Mouse (Mus musculus) adrenal gland, postnatal 14 days (tissue): ENCODE data around the gene Golga3. TPM values are rescaled to one million over a fixed set of nuclear protein-coding genes. Genes with fewer than 3 reads are reported as not detected.

Experiments used
- DNase-seq: peaks from one replicate; pipeline ENCODE4 v3.0.0; 2021; ENCODE audit warnings: mixed read lengths
- total RNA-seq: library from RNA; stranded (reverse); gene quantifications from 2 replicates; pipeline ENCODE4 v1.2.3, GENCODE M21; 2021

The Golga3 gene
- total RNA-seq, 1 experiment from 2014 or later: 36.0 TPM

DNA sequence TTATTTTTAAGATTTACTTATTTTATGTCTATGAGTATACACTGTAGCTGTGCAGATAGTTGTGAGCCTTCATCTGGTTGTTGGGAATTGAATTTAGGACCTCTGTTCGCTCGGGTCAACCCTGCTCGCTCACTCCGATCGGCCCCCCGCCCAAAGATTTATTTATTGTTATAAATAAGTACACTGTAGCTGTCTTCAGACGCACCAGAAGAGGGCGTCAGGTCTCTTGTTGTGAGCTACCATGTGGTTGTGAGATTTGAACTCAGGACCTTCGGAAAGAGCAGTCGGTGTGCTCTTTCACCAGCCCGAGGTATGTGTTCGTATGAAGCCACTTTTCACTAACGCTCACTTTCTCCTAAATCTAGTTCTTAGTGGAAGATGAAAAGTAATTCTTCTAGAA is 55.1 kb downstream of the Golga3 start:
- DNase-seq: peak; percentile 32

DNA sequence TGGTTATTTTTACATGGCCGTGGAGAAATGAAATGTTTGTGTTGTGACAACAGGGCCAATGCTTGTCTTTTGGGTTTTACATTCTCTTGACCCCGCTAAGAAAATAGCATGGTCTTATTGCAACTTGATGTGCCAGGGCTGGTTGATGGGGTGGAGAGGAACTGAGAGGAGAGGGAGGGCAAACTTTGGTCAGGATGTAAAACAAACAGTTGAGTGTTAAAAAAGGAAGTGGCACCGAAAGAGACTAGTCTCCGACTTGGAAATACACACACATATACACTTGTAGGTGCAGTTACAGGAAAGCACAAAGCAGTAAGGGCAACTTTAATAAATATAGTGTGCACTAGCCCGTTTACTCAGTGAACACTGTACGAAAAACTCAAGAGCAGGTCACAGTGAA is 55.8 kb downstream of the Golga3 start:
- DNase-seq: no peak

DNA sequence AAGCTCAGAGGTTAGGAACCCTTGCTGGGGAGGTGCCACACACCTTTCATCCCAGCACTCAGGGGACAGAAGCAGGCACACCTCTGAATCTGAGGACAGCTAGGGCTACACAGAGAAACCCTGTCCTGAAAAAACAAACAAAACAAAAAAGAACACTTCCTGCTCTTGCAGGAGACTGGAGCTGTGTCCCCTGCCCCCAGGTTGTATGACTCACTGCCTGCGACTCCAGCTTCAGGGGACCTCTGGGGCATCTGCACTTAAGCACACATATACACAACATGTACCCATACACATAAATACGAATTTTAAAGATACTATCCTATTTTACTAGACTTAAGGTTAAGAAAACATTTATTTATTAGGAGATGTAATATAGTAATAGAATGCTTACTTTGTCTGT is 67.6 kb downstream of the Golga3 start:
- no peak for DNase-seq

DNA sequence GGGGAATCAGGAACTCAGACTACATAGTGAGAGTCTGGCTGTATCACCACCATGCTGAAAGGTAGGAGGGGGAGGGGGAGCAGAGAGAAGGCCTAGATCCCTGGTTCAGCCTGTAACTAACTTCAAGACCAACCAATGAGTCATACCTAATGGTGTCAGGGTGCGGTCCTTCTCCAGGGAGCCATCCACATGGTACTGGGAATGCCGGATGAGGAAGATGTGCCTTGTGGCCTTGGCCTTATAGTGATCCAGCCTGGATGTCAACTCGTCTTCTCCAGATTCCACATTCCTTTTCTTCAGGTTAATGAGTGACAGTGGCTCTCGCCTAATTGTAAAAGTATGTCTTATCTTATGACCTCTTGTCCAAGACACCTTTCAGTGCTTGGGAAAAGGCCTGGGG is 90.4 kb downstream of the Golga3 start:
- DNase-seq: no peak

DNA sequence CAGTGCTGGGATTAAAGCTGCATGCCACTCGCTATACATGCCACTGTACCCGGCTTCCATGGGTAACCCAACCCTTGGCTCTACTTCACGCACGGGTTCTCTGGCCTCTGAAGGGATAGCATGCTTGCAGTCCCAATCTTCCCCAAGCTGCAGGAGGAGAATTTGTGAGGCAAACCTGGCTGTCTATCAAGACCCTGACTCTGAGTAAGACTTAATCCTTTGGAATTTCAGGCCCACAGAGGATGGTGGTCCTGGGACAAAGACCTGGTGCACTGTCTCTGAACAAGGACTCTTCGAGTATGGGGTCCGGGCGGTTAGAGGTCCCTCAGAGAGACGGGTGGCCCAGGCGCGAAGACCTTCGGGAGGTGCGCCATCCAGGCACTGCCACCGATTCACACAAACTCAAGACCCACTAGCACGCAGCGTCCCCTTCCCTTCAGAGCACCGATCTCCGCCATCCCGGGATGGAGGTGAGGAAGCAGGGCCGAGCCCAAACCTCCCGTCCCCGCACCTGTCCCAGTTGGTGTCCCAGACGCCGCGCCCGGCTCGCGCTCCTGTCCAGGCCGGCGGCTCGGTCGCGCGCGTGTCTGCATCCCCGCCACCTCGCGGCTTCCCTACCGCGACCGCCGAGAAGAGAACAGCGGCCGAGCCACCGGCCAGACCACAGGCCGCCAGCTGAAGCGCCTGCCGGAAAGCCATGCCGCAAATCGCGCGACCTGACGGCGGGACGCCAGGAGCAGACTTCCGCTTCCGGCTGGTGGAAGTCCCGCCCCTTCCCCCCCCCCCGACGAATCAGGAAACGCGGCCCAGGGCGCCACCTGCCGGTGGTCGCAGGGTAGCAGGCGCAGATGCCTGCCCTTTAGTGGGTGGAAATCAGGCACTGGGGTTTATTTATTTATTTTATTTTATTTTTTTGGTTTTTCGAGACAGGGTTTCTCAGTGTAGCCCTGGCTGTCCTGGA is 92.9 kb downstream of the Golga3 start, which contains the start of gene Pgam5:
Gene Pgam5, minus strand, starts transcription at position 773 of the 961 bp plus-strand sequence.
- peak; percentile 96 for DNase-seq

DNA sequence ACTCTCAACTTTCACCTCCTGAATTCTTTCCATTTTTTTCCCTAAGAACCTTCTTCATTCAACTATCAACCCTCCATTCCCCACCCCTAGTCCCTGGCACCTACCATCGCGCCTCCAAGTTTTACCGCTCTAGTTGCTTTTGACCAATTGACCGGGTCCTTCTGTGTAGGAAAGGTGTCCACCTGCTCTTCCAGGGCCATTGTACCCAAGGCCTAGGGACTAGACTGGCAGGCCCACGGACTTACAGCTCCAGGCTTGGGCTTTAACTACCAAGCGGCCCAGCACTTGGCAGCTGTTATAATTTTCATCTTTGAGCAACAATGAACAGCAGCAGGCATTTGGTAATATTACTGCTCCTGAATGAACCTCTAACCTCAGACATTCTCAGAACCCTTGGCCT is 93.7 kb downstream of the Golga3 start:
- DNase-seq: no peak

DNA sequence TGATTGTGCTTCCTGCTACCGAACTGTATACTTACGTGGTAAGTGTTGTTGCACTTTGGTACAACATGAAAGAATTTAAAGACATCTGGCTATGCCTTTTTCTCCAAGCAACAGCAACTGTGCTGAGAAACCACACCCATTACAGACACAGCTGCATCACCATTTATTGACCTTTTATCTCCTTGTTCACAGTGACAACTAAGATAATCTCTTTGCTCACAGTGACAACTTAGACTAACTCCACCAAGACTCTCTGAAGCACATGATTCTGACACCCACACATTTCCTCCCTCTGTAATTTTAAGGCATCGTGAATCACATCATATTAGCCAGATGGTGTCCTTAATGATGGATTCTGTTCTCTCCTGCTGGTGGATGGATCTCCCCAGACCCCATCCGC is 97.6 kb downstream of the Golga3 start:
- no peak for DNase-seq

DNA sequence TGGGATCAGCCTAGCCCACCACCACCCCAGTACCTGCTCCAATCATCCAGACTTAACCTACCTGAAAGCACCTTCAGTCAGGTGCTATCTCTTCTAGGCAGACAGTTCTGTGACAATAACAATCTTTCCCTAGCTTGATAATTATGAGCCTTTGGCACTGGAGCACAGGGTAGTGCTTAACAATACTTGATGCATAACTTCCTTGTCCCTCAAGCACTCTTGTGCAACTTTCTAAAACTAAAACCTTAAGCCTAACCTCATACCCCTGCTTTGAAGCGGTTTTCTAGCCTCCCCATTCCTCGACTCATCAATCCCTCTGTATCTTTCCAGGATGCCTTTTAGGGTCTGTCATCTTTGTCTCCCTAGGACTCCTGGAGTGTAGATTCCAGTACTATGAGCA is 98.3 kb downstream of the Golga3 start:
- no peak for DNase-seq

Other genes with a start within 250 kb of the Golga3 start
- gene Zfp932, start 180.2 kb upstream of the Golga3 start, total RNA-seq: 19.1 and 19.9 TPM in 2 replicates
- 4.4 and 6.6 TPM in 2 replicates for gene Gm17655, start 104.2 kb upstream of the Golga3 start, total RNA-seq
- 0.11 and 0.45 TPM in 2 replicates for gene Gm35315, start 82.3 kb upstream of the Golga3 start, total RNA-seq
- gene Plcxd1, start 76.7 kb upstream of the Golga3 start, total RNA-seq: not detected in 2 replicates
- 57.4 and 63.7 TPM in 2 replicates for gene Gtpbp6, start 68.5 kb upstream of the Golga3 start, total RNA-seq
- gene Zfp605, start 66.6 kb upstream of the Golga3 start, total RNA-seq: 4.7 and 7.8 TPM in 2 replicates
- 34.1 and 46.1 TPM in 2 replicates for gene Chfr, start 40.9 kb upstream of the Golga3 start, total RNA-seq
- gene Ankle2, start 54.3 kb downstream of the Golga3 start, total RNA-seq: 32.5 and 33.8 TPM in 2 replicates
- 49.5 and 51.4 TPM in 2 replicates for gene Pgam5, start 93.2 kb downstream of the Golga3 start, total RNA-seq
- 18.6 and 39.4 TPM in 2 replicates for gene Pxmp2, start 109.5 kb downstream of the Golga3 start, total RNA-seq
- 8.2 and 11.9 TPM in 2 replicates for gene Pole, start 109.6 kb downstream of the Golga3 start, total RNA-seq
- 0.48 and 1.2 TPM in 2 replicates for gene P2rx2, start 166.5 kb downstream of the Golga3 start, total RNA-seq
- not detected in 2 replicates for gene Lrcol1, start 168.0 kb downstream of the Golga3 start, total RNA-seq